Mouse (Mus musculus): ENCODE results near the gene Sesn1. TPM values are rescaled to one million over a fixed set of nuclear protein-coding genes. Genes with fewer than 3 reads are reported as not detected.

Sesn1 gene
- total and polyA plus RNA-seq, 2 experiments: 5.7 to 24.6 TPM

- DNase-seq (ENCODE audit: extremely low read depth, low read depth, low spot score): no peak
- Histone ChIP-seq H3K27ac (replicated peaks; ENCODE audit: insufficient read depth, low read depth, low read length) (no peak overlapping the region), H3K36me3 (ENCODE audit: control insufficient read depth, insufficient read depth, low read length) (peaks cover 35% of the 10 kb centered on the region)
Measured at GRCm38 (mm10) chr10:41907950-41908349, 98.2 kb downstream of the Sesn1 start.

DNA sequence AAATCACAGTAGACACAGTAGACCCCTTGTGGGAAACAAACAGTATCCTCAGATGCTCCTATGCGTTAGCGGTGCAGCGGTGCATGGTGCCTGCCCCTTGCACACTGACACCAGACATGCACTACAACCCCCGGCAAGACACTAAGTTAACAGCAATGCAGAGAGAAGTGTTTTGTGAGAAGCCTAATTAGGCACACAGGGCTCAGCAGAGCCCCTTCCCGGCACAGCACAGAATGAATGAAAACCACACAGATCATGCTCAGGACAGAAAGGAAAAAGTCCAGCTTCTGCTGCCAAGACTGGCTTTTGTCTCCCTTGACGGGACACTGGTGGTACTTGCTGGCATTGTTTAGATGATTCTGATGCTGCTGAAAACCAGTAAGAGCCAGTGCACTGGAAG, 99.2 kb downstream of the Sesn1 start:
- Histone ChIP-seq H3K36me3 (ENCODE audit: control insufficient read depth, insufficient read depth, low read length) (peaks cover 27% of the 10 kb centered on the region), H3K79me2 (ENCODE audit: control insufficient read depth, insufficient read depth, low read length) (no peaks in the 10 kb centered on the region), H3K9ac (ENCODE audit: low read depth, low read length) (no peak overlapping the region), H3K4me3 (ENCODE audit: insufficient read depth, low read depth, low read length) (no peak overlapping the region), H3K4me1 (ENCODE audit: control insufficient read depth, insufficient read depth, low read length) (no peaks in the 10 kb centered on the region), H3K27me3 (ENCODE audit: control insufficient read depth, insufficient read depth, low read length) (no peaks in the 10 kb centered on the region), H3K27ac (replicated peaks; ENCODE audit: insufficient read depth, low read depth, low read length) (no peak overlapping the region)
- no peak for DNase-seq (ENCODE audit: extremely low read depth, low read depth, low spot score)
- TF ChIP-seq CTCF (IDR thresholded peaks at IDR 0.05; ENCODE audit: low read depth, low read length): no peak
- TF ChIP-seq POLR2A (IDR thresholded peaks at IDR 0.05; ENCODE audit: extremely low read depth, insufficient read depth, low read length): no peak
- WGBS: 94% methylated on average over 6 of the region's 6 CpGs

More at GRCm38 (mm10) chr10:41907950-41908349, 98.2 kb downstream of the Sesn1 start:
- Histone ChIP-seq H3K4me1 (ENCODE audit: control insufficient read depth, insufficient read depth, low read length) (no peaks in the 10 kb centered on the region), H3K9ac (ENCODE audit: low read depth, low read length) (no peak overlapping the region), H3K27me3 (ENCODE audit: control insufficient read depth, insufficient read depth, low read length) (no peaks in the 10 kb centered on the region), H3K79me2 (ENCODE audit: control insufficient read depth, insufficient read depth, low read length) (no peaks in the 10 kb centered on the region), H3K4me3 (ENCODE audit: insufficient read depth, low read depth, low read length) (no peak overlapping the region)
- TF ChIP-seq CTCF (IDR thresholded peaks at IDR 0.05; ENCODE audit: low read depth, low read length) (no peak), POLR2A (IDR thresholded peaks at IDR 0.05; ENCODE audit: extremely low read depth, insufficient read depth, low read length) (no peak)
- WGBS: 92% methylated on average over 4 of the region's 4 CpGs

- H3K4me3 ChIP-seq (ENCODE audit: insufficient read depth, low read depth, low read length): no peak overlapping the region
- no peaks in the 10 kb centered on the region for H3K4me1 ChIP-seq (ENCODE audit: control insufficient read depth, insufficient read depth, low read length)
- no peaks in the 10 kb centered on the region for H3K36me3 ChIP-seq (ENCODE audit: control insufficient read depth, insufficient read depth, low read length)
- WGBS: 91% methylated on average over 8 of the region's 8 CpGs
- no peak overlapping the region for H3K9ac ChIP-seq (ENCODE audit: low read depth, low read length)
- no peak overlapping the region for H3K27ac ChIP-seq (replicated peaks; ENCODE audit: insufficient read depth, low read depth, low read length)
- no peak for DNase-seq (ENCODE audit: extremely low read depth, low read depth, low spot score)
- TF ChIP-seq POLR2A (IDR thresholded peaks at IDR 0.05; ENCODE audit: extremely low read depth, insufficient read depth, low read length) (no peak), CTCF (IDR thresholded peaks at IDR 0.05; ENCODE audit: low read depth, low read length) (no peak)
- no peaks in the 10 kb centered on the region for H3K27me3 ChIP-seq (ENCODE audit: control insufficient read depth, insufficient read depth, low read length)
- H3K79me2 ChIP-seq (ENCODE audit: control insufficient read depth, insufficient read depth, low read length): no peaks in the 10 kb centered on the region
Measured at GRCm38 (mm10) chr10:41912290-41912994, 102.7 kb downstream of the Sesn1 start.

DNA sequence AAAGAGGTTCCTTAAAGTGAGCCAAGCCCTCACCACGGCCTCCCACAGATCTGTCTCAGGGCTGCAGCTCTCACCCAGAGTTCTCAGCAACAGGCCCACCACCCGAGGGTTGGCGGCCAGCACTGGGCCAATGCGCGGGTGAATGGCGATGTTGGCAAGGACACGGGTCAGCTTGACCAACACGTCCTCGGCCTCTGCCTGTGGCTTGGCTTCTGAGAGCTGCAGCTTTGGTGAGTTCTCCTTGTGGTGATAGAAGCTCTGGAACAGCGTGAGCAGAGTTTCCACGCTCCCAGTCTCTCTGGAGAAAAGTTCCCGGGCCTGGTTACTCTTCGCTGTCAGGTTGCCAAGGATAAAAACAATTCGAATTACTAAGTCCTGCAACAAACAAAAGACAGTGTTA, 117.0 kb downstream of the Sesn1 start:
- Histone ChIP-seq H3K27ac (replicated peaks; ENCODE audit: insufficient read depth, low read depth, low read length) (no peak overlapping the region), H3K4me1 (ENCODE audit: control insufficient read depth, insufficient read depth, low read length) (no peaks in the 10 kb centered on the region), H3K79me2 (ENCODE audit: control insufficient read depth, insufficient read depth, low read length) (no peaks in the 10 kb centered on the region), H3K36me3 (ENCODE audit: control insufficient read depth, insufficient read depth, low read length) (no peaks in the 10 kb centered on the region), H3K9ac (ENCODE audit: low read depth, low read length) (no peak overlapping the region), H3K4me3 (ENCODE audit: insufficient read depth, low read depth, low read length) (no peak overlapping the region), H3K27me3 (ENCODE audit: control insufficient read depth, insufficient read depth, low read length) (no peaks in the 10 kb centered on the region)
- TF ChIP-seq CTCF (IDR thresholded peaks at IDR 0.05; ENCODE audit: low read depth, low read length) (no peak), POLR2A (IDR thresholded peaks at IDR 0.05; ENCODE audit: extremely low read depth, insufficient read depth, low read length) (no peak)
- DNase-seq (ENCODE audit: extremely low read depth, low read depth, low spot score): no peak
- WGBS: 92% methylated on average over 14 of the region's 14 CpGs

- TF ChIP-seq POLR2A (IDR thresholded peaks at IDR 0.05; ENCODE audit: extremely low read depth, insufficient read depth, low read length): no peak
- TF ChIP-seq CTCF (IDR thresholded peaks at IDR 0.05; ENCODE audit: low read depth, low read length): no peak
- DNase-seq (ENCODE audit: extremely low read depth, low read depth, low spot score): no peak
- H3K79me2 ChIP-seq (ENCODE audit: control insufficient read depth, insufficient read depth, low read length): no peaks in the 10 kb centered on the region
- 61% methylated on average over 4 of the region's 4 CpGs for WGBS
- no peak overlapping the region for H3K27ac ChIP-seq (replicated peaks; ENCODE audit: insufficient read depth, low read depth, low read length)
- H3K27me3 ChIP-seq (ENCODE audit: control insufficient read depth, insufficient read depth, low read length): no peaks in the 10 kb centered on the region
- H3K4me1 ChIP-seq (ENCODE audit: control insufficient read depth, insufficient read depth, low read length): 0 out of 2 replicates have a peak, but pooled peaks cover 3% of the 10 kb centered on the region
- no peak overlapping the region for H3K4me3 ChIP-seq (ENCODE audit: insufficient read depth, low read depth, low read length)
- no peak overlapping the region for H3K9ac ChIP-seq (ENCODE audit: low read depth, low read length)
- H3K36me3 ChIP-seq (ENCODE audit: control insufficient read depth, insufficient read depth, low read length): no peaks in the 10 kb centered on the region
Measured at GRCm38 (mm10) chr10:41930966-41931365, 121.2 kb downstream of the Sesn1 start.

DNA sequence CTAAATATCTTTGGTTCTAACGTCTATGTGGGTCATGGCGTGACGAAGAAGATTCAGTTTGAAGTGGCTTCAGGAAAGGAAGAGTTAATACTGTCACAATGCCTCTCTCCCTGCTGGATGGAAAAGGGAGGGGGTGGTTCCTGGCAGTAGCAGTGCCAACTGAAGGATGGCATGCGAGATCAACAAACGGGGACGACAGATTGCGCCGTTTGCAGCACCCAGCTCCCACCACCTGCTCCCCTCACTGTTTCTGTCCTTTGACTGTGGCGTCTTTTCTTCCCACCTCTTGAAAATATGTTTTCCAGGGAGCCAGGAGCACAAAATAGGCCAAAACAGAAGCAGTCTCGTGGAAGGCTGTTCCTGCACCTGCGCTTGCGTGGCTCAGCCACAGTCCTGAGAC, 122.2 kb downstream of the Sesn1 start:
- WGBS: 83% methylated on average over 12 of the region's 12 CpGs
- Histone ChIP-seq H3K36me3 (ENCODE audit: control insufficient read depth, insufficient read depth, low read length) (no peaks in the 10 kb centered on the region), H3K9ac (ENCODE audit: low read depth, low read length) (no peak overlapping the region), H3K27ac (replicated peaks; ENCODE audit: insufficient read depth, low read depth, low read length) (no peak overlapping the region), H3K4me1 (ENCODE audit: control insufficient read depth, insufficient read depth, low read length) (0 out of 2 replicates have a peak, but pooled peaks cover 3% of the 10 kb centered on the region), H3K4me3 (ENCODE audit: insufficient read depth, low read depth, low read length) (no peak overlapping the region), H3K27me3 (ENCODE audit: control insufficient read depth, insufficient read depth, low read length) (no peaks in the 10 kb centered on the region), H3K79me2 (ENCODE audit: control insufficient read depth, insufficient read depth, low read length) (no peaks in the 10 kb centered on the region)
- no peak for DNase-seq (ENCODE audit: extremely low read depth, low read depth, low spot score)
- TF ChIP-seq POLR2A (IDR thresholded peaks at IDR 0.05; ENCODE audit: extremely low read depth, insufficient read depth, low read length) (no peak), CTCF (IDR thresholded peaks at IDR 0.05; ENCODE audit: low read depth, low read length) (no peak)

Data from liver, adult 2 months (tissue).